Mouse (Mus musculus): ENCODE data around the gene Adamts7.

The Adamts7 gene

DNA sequence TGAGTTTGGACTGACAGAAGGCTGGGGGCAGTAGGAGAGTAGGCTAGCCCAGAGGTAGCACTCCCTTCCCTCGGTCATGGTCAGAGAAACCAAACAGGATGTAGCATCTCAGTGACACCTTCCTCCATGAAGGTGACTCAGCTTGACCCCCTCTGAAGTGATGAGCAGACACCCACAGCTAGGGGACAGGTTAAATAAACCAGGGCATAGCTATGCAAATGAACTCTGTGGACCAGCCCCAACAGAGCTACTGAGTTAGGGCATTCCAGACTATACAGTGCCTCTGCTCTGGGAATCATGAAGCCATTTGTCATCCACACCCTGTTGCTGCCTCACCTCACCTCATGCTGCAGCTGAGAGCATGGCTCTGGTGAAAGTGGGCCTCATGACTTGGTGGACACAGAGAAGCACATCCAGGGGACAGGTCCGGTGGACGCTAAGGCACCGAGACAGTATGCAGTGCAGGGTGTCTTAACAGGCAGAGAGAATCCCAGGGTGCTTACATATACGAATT, 71.1 kb downstream of the Adamts7 start:
- DNase-seq (ENCODE audit: low read depth, low spot score) = no peak

DNA sequence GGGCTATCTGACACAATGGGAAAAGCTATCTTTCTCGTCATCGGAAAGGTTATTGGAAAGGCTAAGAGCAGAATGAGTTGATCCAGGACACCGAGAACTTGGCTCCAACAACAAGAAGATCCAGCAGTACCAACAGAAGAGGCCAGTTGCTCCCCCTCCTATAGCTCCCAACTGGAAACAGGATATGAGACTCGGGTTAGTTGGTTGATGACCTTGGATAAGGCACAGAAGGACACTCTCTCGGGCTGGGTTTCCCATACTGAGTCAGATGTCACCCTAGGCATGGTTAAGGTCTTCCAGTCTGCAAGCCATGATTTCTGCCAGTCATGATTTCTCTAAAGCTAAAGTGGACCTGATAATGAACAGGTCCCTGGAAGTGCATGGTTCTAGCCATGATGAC, 71.9 kb downstream of the Adamts7 start:
- DNase-seq (ENCODE audit: low read depth, low spot score) = no peak

DNA sequence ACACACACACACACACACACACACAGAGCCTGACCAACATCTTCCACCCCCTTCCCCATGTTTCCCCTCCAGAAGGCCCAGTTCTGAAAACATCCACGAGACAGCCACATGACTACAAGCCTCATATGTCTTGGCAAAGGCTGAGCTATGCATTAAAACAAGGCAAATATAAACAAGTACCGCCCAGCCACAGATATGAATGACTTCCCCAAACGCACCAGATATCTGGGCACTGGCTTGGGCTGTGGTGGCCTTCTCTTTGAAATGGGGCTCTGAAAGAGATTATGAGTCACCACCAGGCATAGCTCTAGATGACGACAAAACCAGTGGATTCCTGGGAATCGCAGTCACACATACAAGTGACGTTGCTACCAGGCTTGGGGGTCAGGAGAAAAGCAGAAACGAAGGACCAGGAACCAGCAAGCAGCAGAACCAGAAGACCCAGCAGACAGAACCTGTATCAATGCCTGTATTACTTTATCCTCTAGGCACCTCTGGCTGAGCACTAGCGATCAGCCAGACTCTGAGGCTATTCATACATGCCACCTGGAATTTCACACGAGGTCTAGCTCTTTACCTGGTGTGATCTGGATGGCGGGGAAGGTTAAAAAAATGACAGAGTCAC, 72.5 kb downstream of the Adamts7 start:
- DNase-seq (ENCODE audit: low read depth, low spot score) = no peak

- DNase-seq (ENCODE audit: low read depth, low spot score) = no peak
Measured at GRCm38 (mm10) chr9:90236817-90237216, 73.9 kb downstream of the Adamts7 start.

DNA sequence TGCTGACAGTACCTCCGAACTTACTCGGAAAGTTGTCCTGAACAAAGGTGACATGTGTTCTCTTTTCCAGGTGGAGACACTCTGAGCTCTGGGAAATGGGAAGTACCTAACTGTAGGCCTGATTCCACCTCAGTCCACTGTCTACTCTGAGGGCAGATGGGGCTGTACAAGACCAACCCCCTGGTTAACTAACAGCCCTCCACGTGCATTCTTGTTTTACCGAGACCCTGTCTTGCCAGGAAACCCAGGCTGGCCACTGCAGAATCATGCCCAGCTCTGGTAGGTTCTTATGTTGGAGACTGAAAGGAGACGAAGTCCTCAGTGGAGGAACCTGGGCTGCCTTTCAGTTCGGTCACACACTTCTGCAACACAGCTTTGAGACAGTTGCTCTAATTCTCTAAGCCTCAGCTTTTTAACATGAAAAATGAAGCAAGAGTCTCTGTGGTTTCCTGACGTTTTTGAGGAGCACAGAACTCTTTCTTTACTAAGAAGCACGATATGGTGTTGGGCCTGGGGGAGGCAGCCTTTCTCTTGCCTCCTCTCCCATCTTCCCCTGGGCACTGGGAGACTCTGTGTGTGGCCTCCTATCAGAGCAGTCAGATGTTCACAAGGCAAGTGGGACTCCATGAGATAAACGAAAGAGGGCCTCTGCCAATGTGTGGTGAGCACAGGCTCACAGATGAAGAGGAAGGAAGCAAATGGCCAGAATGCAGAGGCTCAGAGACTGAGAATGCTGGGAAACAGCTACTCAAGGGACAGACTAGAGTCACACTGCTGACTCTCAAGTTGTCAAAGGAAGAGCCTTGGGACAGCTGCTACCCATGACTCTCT, 74.6 kb downstream of the Adamts7 start:
- no peak for DNase-seq (ENCODE audit: low read depth, low spot score)

GRCm38 (mm10) chr9:90240560-90240959, 77.7 kb downstream of the Adamts7 start:
- DNase-seq (ENCODE audit: low read depth, low spot score) = no peak

GRCm38 (mm10) chr9:90241041-90241440, 78.2 kb downstream of the Adamts7 start:
- no peak for DNase-seq (ENCODE audit: low read depth, low spot score)

- DNase-seq (ENCODE audit: low read depth, low spot score) = no peak
Measured at GRCm38 (mm10) chr9:90241618-90242017, 78.7 kb downstream of the Adamts7 start.

- no peak for DNase-seq (ENCODE audit: low read depth, low spot score)
Measured at GRCm38 (mm10) chr9:90242291-90242690, 79.4 kb downstream of the Adamts7 start.

GRCm38 (mm10) chr9:90242855-90243254, 80.0 kb downstream of the Adamts7 start:
- DNase-seq (ENCODE audit: low read depth, low spot score) = no peak

DNA sequence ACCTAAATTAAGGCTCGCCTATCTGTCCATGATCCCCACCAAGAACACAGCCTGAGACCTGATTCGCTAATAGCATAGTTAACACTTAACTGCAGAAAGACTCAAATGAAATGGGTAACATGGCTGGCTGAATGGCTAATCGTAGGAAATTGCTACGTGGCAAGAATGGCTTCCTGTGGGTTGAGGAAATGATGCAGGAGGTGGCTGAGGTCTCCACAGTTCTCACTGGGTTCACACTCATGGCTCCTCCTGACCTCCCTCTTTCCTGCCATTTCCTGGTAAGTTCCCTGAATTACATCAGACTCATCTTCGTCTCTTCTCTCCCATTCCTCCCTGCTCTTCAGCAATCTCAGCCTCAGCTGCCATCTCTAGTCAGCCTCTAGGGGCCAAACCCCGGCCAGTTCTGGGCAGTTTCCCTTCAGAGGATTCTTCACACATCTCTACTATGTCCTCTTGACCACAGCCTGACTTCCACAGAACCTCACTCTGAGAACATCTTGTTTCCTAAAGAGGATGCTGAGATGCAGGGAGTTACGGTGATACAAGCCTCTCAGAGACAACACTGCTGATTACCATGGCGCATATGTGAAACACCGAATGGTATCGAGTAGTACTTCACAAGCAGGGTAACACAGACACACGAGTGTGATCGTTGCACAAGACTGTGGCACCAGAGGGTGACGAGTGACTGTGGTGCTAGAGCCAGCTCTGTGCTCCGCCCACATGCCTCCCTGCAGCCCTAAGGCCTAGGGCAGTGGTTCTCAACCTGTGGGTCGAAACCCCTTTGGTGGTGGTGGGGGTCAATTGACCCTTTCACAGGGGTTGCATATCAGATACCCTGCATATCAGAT, 81.7 kb downstream of the Adamts7 start:
- no peak for DNase-seq (ENCODE audit: low read depth, low spot score)

- DNase-seq (ENCODE audit: low read depth, low spot score) = no peak
Measured at GRCm38 (mm10) chr9:90245206-90245605, 82.3 kb downstream of the Adamts7 start.

DNA sequence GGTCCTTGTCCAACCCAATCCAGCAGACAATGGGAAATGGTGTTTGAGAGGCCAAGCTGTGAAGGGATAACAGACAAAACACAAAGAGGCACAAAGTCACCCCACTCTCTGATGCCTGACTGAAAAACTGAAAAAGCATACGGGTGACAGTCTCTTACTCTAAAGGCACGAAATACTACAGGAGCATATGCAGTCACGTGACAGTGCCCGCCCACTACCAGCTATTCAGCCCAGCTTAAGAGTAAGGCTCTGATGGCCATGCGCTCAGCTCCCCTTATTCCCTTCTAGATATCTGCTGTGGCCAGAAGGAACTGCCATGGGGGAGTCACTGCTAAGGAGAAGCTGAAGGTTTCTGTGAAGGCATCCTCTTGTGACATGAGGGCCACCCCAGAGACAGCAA, 82.9 kb downstream of the Adamts7 start:
- DNase-seq (ENCODE audit: low read depth, low spot score) = no peak

- DNase-seq (ENCODE audit: low read depth, low spot score) = no peak
Measured at GRCm38 (mm10) chr9:90247316-90247715, 84.4 kb downstream of the Adamts7 start.

DNA sequence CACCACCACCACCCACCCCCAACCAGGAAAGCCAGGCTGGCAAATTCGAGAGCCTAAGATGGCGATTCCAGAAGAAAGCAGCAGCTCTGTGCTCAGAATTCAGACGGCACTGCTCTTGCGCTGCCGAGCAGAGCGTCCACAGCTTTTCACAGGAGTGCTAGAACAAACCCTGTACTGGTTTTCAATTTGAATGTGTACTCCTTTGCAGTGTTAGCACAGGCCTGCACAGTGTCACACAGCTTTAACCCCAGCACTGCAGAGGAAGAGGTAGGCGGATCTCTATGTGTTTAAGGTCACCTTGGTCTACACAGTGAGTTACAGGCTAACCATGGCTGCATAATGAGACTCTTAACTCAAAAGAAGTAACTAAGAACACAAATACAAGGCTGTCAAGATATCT, 85.5 kb downstream of the Adamts7 start:
- no peak for DNase-seq (ENCODE audit: low read depth, low spot score)

DNA sequence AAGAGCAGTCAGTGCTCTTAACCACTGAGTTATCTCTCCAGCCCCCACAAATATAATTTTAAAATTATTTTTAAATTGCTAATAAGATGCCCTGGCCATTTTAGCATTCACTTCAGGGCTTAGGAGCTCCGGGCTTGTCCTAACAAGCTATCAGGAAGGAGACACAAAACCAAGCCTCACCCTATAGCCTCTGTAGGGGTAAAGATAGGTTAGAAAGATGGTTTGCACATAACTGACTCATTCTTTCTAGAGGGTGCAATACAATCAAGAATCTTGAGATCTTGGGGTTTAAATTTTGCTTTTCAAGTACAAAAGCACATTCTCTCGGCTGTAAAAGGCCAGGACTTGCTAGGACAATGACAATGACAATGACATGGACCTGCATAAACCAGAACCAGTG, 86.2 kb downstream of the Adamts7 start:
- DNase-seq (ENCODE audit: low read depth, low spot score) = no peak

GRCm38 (mm10) chr9:90250141-90250775, 87.4 kb downstream of the Adamts7 start:
- no peak for DNase-seq (ENCODE audit: low read depth, low spot score)

DNA sequence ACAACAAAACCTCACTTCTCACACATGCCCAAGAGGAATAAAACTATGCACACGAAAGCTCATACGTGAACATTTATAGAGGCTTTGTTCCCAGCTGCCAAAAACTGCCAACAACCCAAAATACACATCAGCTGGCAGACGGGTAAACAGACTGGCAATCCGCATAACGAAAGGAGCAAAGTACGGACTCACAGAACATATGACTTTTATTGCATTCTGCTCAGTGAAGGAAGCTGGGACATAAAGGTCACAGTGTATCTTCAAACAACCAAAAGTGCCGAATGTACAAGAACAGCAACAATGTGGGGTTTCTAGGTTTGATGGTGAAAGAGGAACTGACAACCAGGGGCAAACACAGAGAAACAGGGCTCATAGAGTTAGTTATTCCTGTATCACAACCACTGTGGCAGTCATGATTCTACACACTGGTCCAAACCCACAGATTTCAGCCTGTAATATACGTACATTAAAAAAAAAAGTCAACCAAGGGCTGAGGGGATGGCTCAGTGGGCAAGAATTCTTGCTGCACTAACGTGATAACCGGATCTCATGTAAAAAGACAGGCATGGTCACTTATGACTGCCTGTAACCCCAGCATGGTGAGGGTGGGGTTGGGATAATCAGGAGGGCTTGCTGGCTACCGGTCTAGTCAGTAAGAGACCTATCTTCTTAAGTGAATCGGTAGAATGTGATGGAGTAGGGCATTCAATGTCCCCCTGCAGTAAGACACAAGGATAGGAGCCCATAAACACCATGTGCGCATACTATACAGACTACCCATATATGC, 88.3 kb downstream of the Adamts7 start:
- no peak for DNase-seq (ENCODE audit: low read depth, low spot score)

DNA sequence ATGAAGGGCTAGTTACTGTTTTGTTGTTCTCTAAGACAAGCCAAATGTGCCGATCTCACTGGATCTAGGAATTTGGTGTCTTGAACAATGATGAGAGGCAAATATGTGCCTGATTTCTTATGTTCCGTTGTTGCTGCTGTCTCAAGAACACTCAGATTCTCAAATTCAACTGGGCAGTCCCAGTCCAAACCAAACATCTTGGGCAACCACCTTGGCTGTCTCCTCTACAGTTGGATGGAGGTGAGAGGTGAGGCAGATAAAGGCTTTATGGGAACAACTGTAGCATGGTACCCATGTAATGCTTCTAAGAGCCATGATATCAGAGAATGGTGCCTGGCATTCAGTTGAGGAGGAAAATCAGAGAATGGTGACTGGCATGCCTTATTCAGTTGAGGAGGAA, 90.3 kb downstream of the Adamts7 start:
- DNase-seq (ENCODE audit: low read depth, low spot score) = no peak

- no peak for DNase-seq (ENCODE audit: low read depth, low spot score)
Measured at GRCm38 (mm10) chr9:90255844-90256405, 93.1 kb downstream of the Adamts7 start.

- no peak for DNase-seq (ENCODE audit: low read depth, low spot score)
Measured at GRCm38 (mm10) chr9:90257220-90257619, 94.4 kb downstream of the Adamts7 start.
